Mouse (Mus musculus) intestine, postnatal 0 days (tissue): ENCODE results near the gene Nek2. TPM values are rescaled to one million over a fixed set of nuclear protein-coding genes. Genes with fewer than 3 reads are reported as not detected.

Experiments used
- ATAC-seq: fragments of 200-750 bp; cut with Nextera tagmentation; 2 replicates; pipeline ENCODE4 v1.8.0; 2017; ENCODE audit warnings: mild to moderate bottlenecking, moderate TSS enrichment, moderate library complexity
- H3K27ac ChIP-seq: fragments of 300-500 bp; sonication (generic); 2 replicates; pipeline ENCODE4 v1.5.1; 2014; ENCODE audit warnings: mild to moderate bottlenecking, low read depth, low read length, moderate library complexity
- H3K27me3 ChIP-seq: fragments of 300-500 bp; sonication (generic); replicated peaks from 2 replicates; pipeline ENCODE4 v1.6.1; 2014; ENCODE audit warnings: low read length, mixed read lengths; ENCODE audit not compliant: control insufficient read depth, insufficient read depth
- H3K36me3 ChIP-seq: fragments of 300-500 bp; sonication (generic); 2 replicates; pipeline ENCODE4 v1.6.1; 2014; ENCODE audit warnings: mild to moderate bottlenecking, moderate library complexity; ENCODE audit not compliant: control insufficient read depth, insufficient read depth
- H3K4me1 ChIP-seq: fragments of 300-500 bp; sonication (generic); replicated peaks from 2 replicates; pipeline ENCODE4 v1.6.1; 2014; ENCODE audit warnings: antibody characterized with exemption, low read length, mixed read lengths; ENCODE audit not compliant: control insufficient read depth, insufficient read depth
- H3K4me2 ChIP-seq: fragments of 300-500 bp; sonication (generic); replicated peaks from 2 replicates; pipeline ENCODE4 v1.6.1; 2014; ENCODE audit warnings: low read depth, mild to moderate bottlenecking, moderate library complexity
- H3K4me3 ChIP-seq: fragments of 300-500 bp; sonication (generic); 2 replicates; pipeline ENCODE4 v1.5.1; 2014; ENCODE audit warnings: low read depth, low read length
- H3K9ac ChIP-seq: fragments of 300-500 bp; sonication (generic); 2 replicates; pipeline ENCODE4 v1.6.1; 2014; ENCODE audit warnings: mild to moderate bottlenecking, low read depth, low read length
- H3K9me3 ChIP-seq: fragments of 300-500 bp; sonication (generic); 2 replicates; pipeline ENCODE4 v1.6.1; 2016; ENCODE audit warnings: mixed run types; ENCODE audit not compliant: control insufficient read depth
- CTCF ChIP-seq: sonication (generic); IDR thresholded peaks from 2 replicates; pipeline ENCODE4 v1.5.1; 2016; ENCODE audit warnings: low read depth, mild to moderate bottlenecking, control low read depth, antibody characterized with exemption, moderate library complexity
- WGBS: fragments of 180-500 bp; shearing (Covaris S2); extraction: QIAGEN DNeasy Blood & Tissue Kit; methylation state at CpG from one replicate; pipeline ENCODE4 v1.1.7; 2014; 5-methylcytosine and 5-hydroxymethylcytosine counted together
- polyA plus RNA-seq: library from polyadenylated mRNA; unstranded; fragments of >200 nt; fragmentation: Nextera tagmentation; extraction: Ambion mirVana; gene quantifications from 2 replicates; pipeline ENCODE4 v1.2.1, GENCODE M21; 2015

The Nek2 gene
- polyA plus RNA-seq, result 10.7 and 11.9 TPM in 2 replicates

DNA sequence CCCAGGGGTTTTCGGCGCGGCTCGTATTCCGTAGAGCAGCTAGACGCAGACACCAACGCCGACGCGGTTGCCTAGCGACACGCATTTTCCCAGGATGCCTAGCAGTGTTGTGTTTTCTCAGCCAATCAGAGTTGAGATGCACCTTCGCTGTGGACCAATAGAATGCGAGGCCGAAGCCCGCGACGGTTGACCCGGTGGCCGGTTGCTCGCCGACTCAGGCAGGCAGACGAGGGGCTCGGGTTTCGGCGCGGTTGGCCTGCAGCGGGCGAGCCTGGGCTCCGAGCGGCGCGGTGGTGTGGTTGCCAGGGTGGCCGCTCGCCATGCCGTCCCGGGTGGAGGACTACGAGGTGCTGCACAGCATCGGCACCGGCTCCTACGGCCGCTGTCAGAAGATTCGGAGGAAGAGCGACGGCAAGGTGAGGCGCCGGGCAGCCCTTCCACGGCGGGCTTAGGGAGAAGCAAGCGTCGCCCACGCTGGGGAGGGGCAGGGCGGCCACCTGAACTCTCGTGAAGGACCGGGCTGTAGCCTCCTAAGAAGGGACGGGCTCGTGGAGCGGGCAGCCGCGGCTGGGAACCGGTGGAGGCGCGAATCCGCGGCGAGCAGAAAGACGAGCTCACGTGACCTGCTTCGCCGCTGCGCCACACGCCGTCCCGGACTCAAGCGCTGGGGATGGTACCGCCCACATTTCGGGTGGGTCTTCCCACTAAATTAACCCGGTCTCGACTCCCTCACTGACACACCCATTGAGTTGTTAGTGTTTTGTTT is at the start of gene Nek2:
Gene Nek2, plus strand, starts transcription at position 119 of the 766 bp plus-strand sequence.
- Histone ChIP-seq H3K36me3 (peaks cover 24% of the 10 kb centered on the region), H3K27me3 (no peaks in the 10 kb centered on the region), H3K4me2 (peak within 1 kb of the TSS; percentile 99), H3K9ac (peak within 1 kb of the TSS; percentile 70), H3K9me3 (no peaks in the 10 kb centered on the region), H3K4me3 (peak within 1 kb of the TSS; percentile 84), H3K4me1 (no peaks in the 10 kb centered on the region), H3K27ac (peak within 1 kb of the TSS; percentile 57)
- TF ChIP-seq CTCF, result no peak
- WGBS, result under 1% methylated on average over 79 of the region's 79 CpGs
- peak; percentile 88 for ATAC-seq

DNA sequence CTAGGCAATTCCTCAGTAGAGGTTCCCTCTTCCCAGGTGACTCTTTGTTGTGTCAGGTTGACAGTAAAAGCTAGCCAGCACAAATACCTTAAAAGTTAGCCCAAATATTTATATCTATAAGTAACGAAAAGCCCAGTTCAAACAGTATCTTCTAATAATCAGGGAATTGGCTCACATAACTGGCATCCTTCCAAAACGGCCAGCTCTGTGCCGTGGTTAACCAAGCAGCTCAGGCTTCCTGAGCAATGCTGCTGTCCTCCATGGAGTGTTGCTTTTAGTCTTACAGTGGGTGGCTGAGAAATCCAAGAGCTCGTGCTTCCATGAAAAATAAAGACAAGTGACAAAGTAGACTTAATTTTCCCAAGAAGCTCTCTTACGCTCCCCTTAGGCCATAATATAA is 47.1 kb upstream of the Nek2 start:
- no peak for ATAC-seq
- no peaks in the 10 kb centered on the region for H3K27me3 ChIP-seq
- no peaks in the 10 kb centered on the region for H3K9me3 ChIP-seq
- peaks cover 47% of the 10 kb centered on the region for H3K36me3 ChIP-seq
- TF ChIP-seq CTCF, result no peak
- H3K9ac ChIP-seq, result no peak overlapping the region
- H3K4me1 ChIP-seq, result no peaks in the 10 kb centered on the region
- H3K27ac ChIP-seq, result no peak overlapping the region
- WGBS, result 65% methylated on average over 5 of the region's 5 CpGs
- no peak overlapping the region for H3K4me3 ChIP-seq
- no peak overlapping the region for H3K4me2 ChIP-seq

DNA sequence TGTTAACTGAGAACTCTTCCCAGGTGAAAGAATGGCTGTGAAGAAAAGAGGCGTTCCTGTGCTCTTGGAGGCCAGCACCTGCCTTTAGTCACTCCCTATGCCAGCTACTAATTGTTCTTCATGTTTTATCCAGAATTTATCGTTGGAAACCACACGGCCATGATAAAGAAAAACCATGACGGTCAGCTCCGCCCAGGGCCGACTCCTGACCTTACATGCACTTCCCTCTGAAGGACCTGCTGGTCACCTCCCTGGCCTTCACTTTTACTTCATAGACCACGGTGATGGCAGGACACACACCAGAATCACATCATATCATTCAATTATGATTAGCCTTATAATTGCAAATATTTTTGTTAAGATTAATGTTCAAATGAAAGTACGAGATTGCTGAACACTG is 46.1 kb upstream of the Nek2 start:
- no peak overlapping the region for H3K9ac ChIP-seq
- 80% methylated on average over 8 of the region's 8 CpGs for WGBS
- H3K4me3 ChIP-seq, result no peak overlapping the region
- no peak overlapping the region for H3K27ac ChIP-seq
- H3K4me1 ChIP-seq, result no peaks in the 10 kb centered on the region
- peaks cover 57% of the 10 kb centered on the region for H3K36me3 ChIP-seq
- no peak for TF ChIP-seq CTCF
- ATAC-seq, result no peak
- no peaks in the 10 kb centered on the region for H3K9me3 ChIP-seq
- H3K27me3 ChIP-seq, result no peaks in the 10 kb centered on the region
- H3K4me2 ChIP-seq, result no peak overlapping the region

DNA sequence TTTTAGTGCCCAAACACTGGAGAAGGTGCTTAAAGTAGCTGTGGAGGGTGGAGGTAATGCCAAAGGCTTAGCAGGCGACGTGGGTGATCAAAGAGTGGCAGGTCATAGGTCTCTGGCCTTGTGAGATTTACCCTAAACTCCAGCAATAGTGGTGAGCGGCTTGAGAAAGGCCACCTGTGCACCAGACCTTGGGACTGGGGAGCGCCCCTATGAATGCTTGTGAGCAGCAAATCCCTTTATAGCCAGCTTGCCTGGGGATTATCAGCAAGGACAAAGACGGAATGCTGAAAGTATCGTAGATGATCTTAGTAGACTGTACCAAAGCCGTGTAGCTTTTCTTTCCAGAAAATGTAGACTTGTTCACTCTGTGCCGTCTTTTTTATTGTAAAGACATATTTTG is 43.7 kb upstream of the Nek2 start:
- Histone ChIP-seq H3K4me2 (no peak overlapping the region), H3K9me3 (no peaks in the 10 kb centered on the region), H3K27me3 (no peaks in the 10 kb centered on the region), H3K27ac (no peak overlapping the region), H3K4me1 (no peaks in the 10 kb centered on the region), H3K9ac (no peak overlapping the region), H3K36me3 (peaks cover 50% of the 10 kb centered on the region), H3K4me3 (no peak overlapping the region)
- WGBS, result 70% methylated on average over 8 of the region's 8 CpGs
- no peak for ATAC-seq
- no peak for TF ChIP-seq CTCF

DNA sequence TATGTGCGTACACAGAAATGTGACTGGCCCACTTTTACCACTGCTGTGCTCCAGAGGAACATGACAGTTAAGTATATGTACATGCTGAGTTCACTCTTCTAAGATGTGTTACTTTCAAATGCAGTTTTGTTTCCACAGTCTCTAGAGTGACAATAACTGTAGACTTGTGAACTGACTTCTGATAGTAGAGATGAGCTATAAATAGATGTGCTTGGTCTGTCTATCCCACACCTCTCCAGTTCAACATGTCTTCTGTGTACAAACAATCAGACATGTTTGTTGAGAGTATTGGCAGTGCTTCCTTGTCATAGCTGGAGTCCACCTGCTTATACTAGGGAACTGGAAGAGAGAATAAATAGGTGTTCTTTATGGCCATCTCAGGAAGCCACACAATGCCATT is 40.8 kb upstream of the Nek2 start:
- no peak for ATAC-seq
- H3K9ac ChIP-seq, result no peak overlapping the region
- H3K36me3 ChIP-seq, result peaks cover 33% of the 10 kb centered on the region
- no peaks in the 10 kb centered on the region for H3K9me3 ChIP-seq
- no peak overlapping the region for H3K4me3 ChIP-seq
- no peaks in the 10 kb centered on the region for H3K27me3 ChIP-seq
- no peak overlapping the region for H3K27ac ChIP-seq
- H3K4me1 ChIP-seq, result no peaks in the 10 kb centered on the region
- H3K4me2 ChIP-seq, result no peak overlapping the region
- WGBS, result 91% methylated on average over 1 of the region's 1 CpGs
- TF ChIP-seq CTCF, result no peak

DNA sequence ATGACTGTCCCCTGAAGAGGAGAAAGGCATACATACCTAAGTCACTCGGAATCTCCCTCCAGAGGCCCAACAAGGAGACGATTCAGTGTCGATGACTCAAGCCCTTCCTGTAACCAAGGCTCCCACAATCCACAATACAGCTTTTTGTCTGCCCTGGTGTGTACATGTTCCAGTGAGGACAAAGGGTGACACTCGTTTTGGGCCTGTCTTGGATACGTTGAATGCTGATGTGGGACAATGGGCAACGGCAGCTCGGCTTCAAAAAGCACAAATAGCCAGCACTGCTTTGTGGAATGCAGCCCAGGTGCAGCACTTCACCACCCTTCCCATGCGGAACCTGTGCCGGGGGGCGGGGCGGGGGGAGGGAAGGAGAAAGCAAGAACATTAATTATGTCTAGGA is 36.1 kb upstream of the Nek2 start:
- Histone ChIP-seq H3K4me1 (no peaks in the 10 kb centered on the region), H3K4me3 (no peak overlapping the region), H3K36me3 (peaks cover under 1% of the 10 kb centered on the region; the same call in 1 of the 2 replicates), H3K27ac (no peak overlapping the region), H3K27me3 (no peaks in the 10 kb centered on the region), H3K9ac (no peak overlapping the region), H3K9me3 (no peaks in the 10 kb centered on the region), H3K4me2 (no peak overlapping the region)
- peak; percentile 58 for ATAC-seq
- 60% methylated on average over 11 of the region's 11 CpGs for WGBS
- no peak for TF ChIP-seq CTCF
